Mouse (Mus musculus) G1E (cell line): ENCODE measurements at regions not wholly inside any gene's neighbourhood (a gene's known extent, or its start where the extent isn't known, plus 50 kb on each side); places are given as distances from the start of the nearest gene placed in this dataset.

Experiments
- ATAC-seq: 2 replicates; pipeline ENCODE4 v1.8.0; 2016; ENCODE audit warnings: mild to moderate bottlenecking; ENCODE audit not compliant: insufficient number of reproducible peaks, poor library complexity, low FRiP score, severe bottlenecking; ENCODE audit errors: extremely low read depth
- DNase-seq: peaks from one replicate; pipeline ENCODE4 v3.0.0; 2012; ENCODE audit warnings: low spot score
- H3K27me3 ChIP-seq: 2 replicates; pipeline ENCODE4 v1.6.1; 2012; ENCODE audit warnings: mild to moderate bottlenecking, low read length, inconsistent platforms; ENCODE audit not compliant: insufficient read depth
- H3K36me3 ChIP-seq: replicated peaks from 2 replicates; pipeline ENCODE3; 2012; ENCODE audit warnings: mild to moderate bottlenecking, inconsistent platforms
- H3K4me1 ChIP-seq: 2 replicates; pipeline ENCODE4 v1.6.1; 2012; ENCODE audit warnings: low read depth, low read length, inconsistent platforms, mixed read lengths; ENCODE audit not compliant: insufficient read depth
- H3K4me3 ChIP-seq: 2 replicates; pipeline ENCODE4 v1.5.1; 2012; ENCODE audit warnings: low read depth, mild to moderate bottlenecking, inconsistent platforms, low read length, moderate library complexity, mixed read lengths
- H3K9me3 ChIP-seq: replicated peaks from 2 replicates; pipeline ENCODE4 v1.6.1; 2012; ENCODE audit warnings: inconsistent platforms
- CTCF ChIP-seq: IDR thresholded peaks from 2 replicates; pipeline ENCODE4 v1.5.1; 2012; ENCODE audit warnings: low read depth, low read length, inconsistent platforms, mixed read lengths
- GATA1 ChIP-seq: IDR thresholded peaks from 2 replicates; pipeline ENCODE4 v1.6.1; 2012; ENCODE audit warnings: borderline replicate concordance, low read length, inconsistent platforms, mixed read lengths
- GATA2 ChIP-seq: IDR thresholded peaks from 2 replicates; pipeline ENCODE4 v1.6.1; 2012; ENCODE audit warnings: low read depth, low read length, inconsistent platforms, borderline replicate concordance
- POLR2AphosphoS5 ChIP-seq: IDR thresholded peaks from 2 replicates; pipeline ENCODE4 v1.6.1; 2012; ENCODE audit warnings: low read depth, low read length, inconsistent platforms; ENCODE audit not compliant: insufficient replicate concordance
- TAL1 ChIP-seq: conservative IDR thresholded peaks from 2 replicates; pipeline ENCODE4 v1.6.1; 2012; ENCODE audit warnings: low read depth, low read length, inconsistent platforms, mixed read lengths

- Histone ChIP-seq H3K36me3 (no peaks in the 10 kb centered on the region), H3K4me3 (no peak overlapping the region), H3K9me3 (peaks cover 45% of the 10 kb centered on the region), H3K4me1 (no peaks in the 10 kb centered on the region), H3K27me3 (no peaks in the 10 kb centered on the region)
- TF ChIP-seq GATA2: no peak
- DNase-seq (no peak), ATAC-seq (no peak)
Observed at GRCm38 (mm10) chr10:126337426-126337825, 371.5 kb downstream of the Lrig3 start.

DNA sequence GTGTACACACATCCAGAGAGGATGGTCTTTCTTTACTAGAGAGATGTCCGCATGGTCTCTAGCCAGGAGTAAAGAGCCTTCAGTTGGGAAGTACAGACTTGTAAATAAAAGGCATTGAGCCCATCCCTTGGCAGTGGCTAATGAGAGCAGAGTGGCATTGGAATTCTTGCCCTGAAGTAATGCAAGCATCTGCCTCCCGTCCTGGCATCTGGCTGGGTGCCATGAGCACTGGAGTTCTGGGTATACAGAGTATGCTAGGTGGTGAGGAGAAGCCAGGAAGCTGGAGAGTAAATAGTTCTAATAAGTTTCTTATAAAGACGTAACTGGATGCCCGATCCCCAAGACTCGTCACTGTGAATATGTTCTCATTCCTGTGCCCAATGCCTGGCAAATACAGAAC is 367.8 kb downstream of the Lrig3 start:
- peaks cover 48% of the 10 kb centered on the region for H3K9me3 ChIP-seq
- no peaks in the 10 kb centered on the region for H3K4me1 ChIP-seq
- no peaks in the 10 kb centered on the region for H3K27me3 ChIP-seq
- DNase-seq: no peak
- no peak for ATAC-seq
- no peak overlapping the region for H3K4me3 ChIP-seq
- H3K36me3 ChIP-seq: no peaks in the 10 kb centered on the region
- TF ChIP-seq CTCF (no peak), POLR2AphosphoS5 (no peak), GATA2 (no peak), GATA1 (no peak), TAL1 (no peak)

- DNase-seq (no peak), ATAC-seq (no peak)
- Histone ChIP-seq H3K27me3 (no peaks in the 10 kb centered on the region), H3K4me1 (no peaks in the 10 kb centered on the region), H3K36me3 (no peaks in the 10 kb centered on the region), H3K9me3 (peaks cover 47% of the 10 kb centered on the region), H3K4me3 (no peak overlapping the region)
- TF ChIP-seq GATA1: no peak
- TF ChIP-seq TAL1: no peak
- TF ChIP-seq GATA2: no peak
- no peak for TF ChIP-seq POLR2AphosphoS5
Observed at GRCm38 (mm10) chr10:126330305-126330969, 364.5 kb downstream of the Lrig3 start.

DNA sequence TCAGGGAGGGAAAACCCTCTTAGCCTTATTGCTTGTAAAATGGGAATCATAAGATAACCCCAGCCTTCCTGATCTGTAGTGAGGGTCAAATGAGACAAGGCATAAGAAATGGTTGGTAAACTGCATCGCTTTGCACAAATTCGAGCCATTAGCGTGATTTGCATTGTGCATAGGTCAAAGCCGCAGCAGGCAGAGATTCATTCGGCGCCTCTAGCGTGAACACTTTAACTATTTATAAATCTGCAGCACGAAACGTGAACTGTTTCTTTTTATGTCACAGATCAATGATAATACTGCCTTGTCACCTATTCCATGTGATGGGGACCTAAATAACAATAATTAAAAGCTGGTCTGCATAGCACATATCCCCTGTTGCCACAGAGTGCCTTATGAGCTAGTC is 354.9 kb downstream of the Lrig3 start:
- no peaks in the 10 kb centered on the region for H3K27me3 ChIP-seq
- ATAC-seq (no peak), DNase-seq (no peak)
- no peaks in the 10 kb centered on the region for H3K4me1 ChIP-seq
- no peak overlapping the region for H3K4me3 ChIP-seq
- TF ChIP-seq GATA1 (no peak), POLR2AphosphoS5 (no peak), GATA2 (no peak)
- peaks cover 64% of the 10 kb centered on the region for H3K9me3 ChIP-seq
- no peaks in the 10 kb centered on the region for H3K36me3 ChIP-seq

DNA sequence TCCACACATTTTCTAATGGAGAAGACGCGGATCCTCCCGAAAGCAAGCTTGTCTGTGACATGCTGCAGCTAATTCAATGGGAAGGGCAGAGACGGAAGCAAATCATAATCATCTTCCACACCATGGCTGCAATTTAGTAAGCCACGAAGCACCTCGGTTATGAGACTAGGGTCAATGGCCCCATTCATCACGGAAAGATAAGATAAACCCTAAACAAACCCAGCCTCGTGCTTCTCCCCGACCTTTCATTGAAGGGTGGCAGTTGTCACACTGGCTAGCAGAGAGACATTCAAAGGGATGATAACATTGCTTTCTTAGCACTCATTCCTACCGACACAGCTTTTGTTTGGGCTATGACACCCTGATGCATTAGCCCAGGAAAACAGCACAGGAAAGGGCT is 353.8 kb downstream of the Lrig3 start:
- H3K4me3 ChIP-seq: no peak overlapping the region
- ATAC-seq (no peak), DNase-seq (no peak)
- TF ChIP-seq GATA1: no peak
- TF ChIP-seq TAL1: no peak
- TF ChIP-seq GATA2: no peak
- TF ChIP-seq POLR2AphosphoS5: no peak
- no peak for TF ChIP-seq CTCF
- no peaks in the 10 kb centered on the region for H3K4me1 ChIP-seq
- no peaks in the 10 kb centered on the region for H3K27me3 ChIP-seq
- H3K9me3 ChIP-seq: peaks cover 61% of the 10 kb centered on the region
- H3K36me3 ChIP-seq: no peaks in the 10 kb centered on the region

- ATAC-seq (no peak), DNase-seq (no peak)
- Histone ChIP-seq H3K4me3 (no peak overlapping the region), H3K27me3 (no peaks in the 10 kb centered on the region), H3K36me3 (no peaks in the 10 kb centered on the region), H3K4me1 (no peaks in the 10 kb centered on the region), H3K9me3 (peaks cover 32% of the 10 kb centered on the region)
- TF ChIP-seq CTCF (no peak), TAL1 (no peak), GATA2 (no peak), POLR2AphosphoS5 (no peak), GATA1 (no peak)
Observed at GRCm38 (mm10) chr10:126299962-126300361, 334.0 kb downstream of the Lrig3 start.

- no peak overlapping the region for H3K4me3 ChIP-seq
- no peaks in the 10 kb centered on the region for H3K27me3 ChIP-seq
- TF ChIP-seq TAL1 (no peak), CTCF (no peak), GATA1 (no peak), POLR2AphosphoS5 (no peak), GATA2 (no peak)
- H3K9me3 ChIP-seq: peaks cover 44% of the 10 kb centered on the region
- no peaks in the 10 kb centered on the region for H3K4me1 ChIP-seq
- DNase-seq (no peak), ATAC-seq (no peak)
- H3K36me3 ChIP-seq: no peaks in the 10 kb centered on the region
Observed at GRCm38 (mm10) chr10:126298211-126298610, 332.2 kb downstream of the Lrig3 start.
